Mouse (Mus musculus): ENCODE results near the gene Vegfa.

Gene Vegfa

GRCm38 (mm10) chr17:46051356-46051755 lies 19.2 kb upstream of the Vegfa start:
- DNase-seq (ENCODE audit: low read depth, low spot score): no peak

- no peak for DNase-seq (ENCODE audit: low read depth, low spot score)
Measured at GRCm38 (mm10) chr17:46049567-46049966, 17.4 kb upstream of the Vegfa start.

DNA sequence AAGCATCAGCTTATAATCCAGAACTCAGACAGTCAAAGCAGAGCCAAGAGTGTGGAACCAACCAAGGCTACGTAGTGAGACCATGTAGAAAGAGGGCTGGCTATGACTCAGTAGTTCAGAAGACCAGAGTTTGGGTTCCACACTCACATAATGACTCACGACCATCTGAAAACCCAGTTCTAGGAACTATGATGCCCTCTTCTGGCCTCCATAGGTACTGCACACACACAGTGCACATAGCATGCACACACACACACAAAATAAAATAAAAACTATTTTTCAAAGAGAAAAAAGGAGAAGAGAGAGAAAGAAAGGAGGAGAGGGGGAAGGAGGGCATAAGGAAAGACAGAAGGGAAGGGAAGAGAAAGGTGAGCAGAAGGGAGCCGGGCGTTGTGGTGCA lies 16.0 kb upstream of the Vegfa start:
- DNase-seq (ENCODE audit: low read depth, low spot score): no peak

- no peak for DNase-seq (ENCODE audit: low read depth, low spot score)
Measured at GRCm38 (mm10) chr17:46045742-46046141, 13.6 kb upstream of the Vegfa start.

GRCm38 (mm10) chr17:46044953-46045352 lies 12.8 kb upstream of the Vegfa start:
- no peak for DNase-seq (ENCODE audit: low read depth, low spot score)

DNA sequence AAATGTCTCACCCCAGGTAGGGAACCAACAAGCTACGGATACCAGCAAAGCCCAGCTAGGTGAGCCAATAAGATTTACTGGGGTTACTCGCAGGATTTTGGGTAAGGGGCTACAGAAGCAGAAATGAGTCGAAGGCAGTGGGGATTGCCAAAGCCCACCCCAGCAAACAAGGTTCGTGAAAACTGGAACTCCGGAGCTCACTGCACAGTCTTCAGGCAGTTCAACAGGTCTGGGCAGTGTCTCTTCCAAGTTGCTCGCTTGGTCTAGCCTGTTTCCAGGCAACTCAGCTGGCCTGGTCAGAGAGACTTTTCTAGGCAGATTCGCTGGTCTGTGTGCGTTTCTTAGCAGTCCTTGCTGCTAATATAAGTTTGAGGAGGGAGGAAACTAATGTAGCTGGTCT lies 10.0 kb upstream of the Vegfa start:
- no peak for DNase-seq (ENCODE audit: low read depth, low spot score)

DNA sequence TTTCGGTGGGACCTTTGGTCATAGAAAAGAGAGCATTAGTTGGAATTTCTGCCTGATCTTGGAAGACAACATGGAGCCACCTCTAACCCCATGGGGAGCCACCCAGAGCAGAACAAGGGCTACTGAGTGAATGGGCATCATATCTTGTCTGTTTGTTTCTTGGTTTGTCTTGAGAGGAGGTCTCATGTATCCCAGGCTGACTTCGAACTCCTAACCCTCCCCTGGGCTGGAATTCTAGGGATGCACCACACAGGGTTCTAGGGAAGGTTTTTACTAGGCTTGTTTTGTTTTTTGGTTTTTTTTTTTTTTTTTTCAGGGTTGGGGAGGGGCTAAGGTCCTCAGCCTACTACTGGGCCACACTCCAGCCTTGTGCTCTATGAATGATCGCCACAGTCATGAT lies 9.5 kb upstream of the Vegfa start:
- no peak for DNase-seq (ENCODE audit: low read depth, low spot score)

GRCm38 (mm10) chr17:46041223-46041622 lies 9.1 kb upstream of the Vegfa start:
- no peak for DNase-seq (ENCODE audit: low read depth, low spot score)

GRCm38 (mm10) chr17:46040561-46040960 lies 8.4 kb upstream of the Vegfa start:
- DNase-seq (ENCODE audit: low read depth, low spot score): no peak

GRCm38 (mm10) chr17:46038906-46039305 lies 6.7 kb upstream of the Vegfa start:
- DNase-seq (ENCODE audit: low read depth, low spot score): no peak

DNA sequence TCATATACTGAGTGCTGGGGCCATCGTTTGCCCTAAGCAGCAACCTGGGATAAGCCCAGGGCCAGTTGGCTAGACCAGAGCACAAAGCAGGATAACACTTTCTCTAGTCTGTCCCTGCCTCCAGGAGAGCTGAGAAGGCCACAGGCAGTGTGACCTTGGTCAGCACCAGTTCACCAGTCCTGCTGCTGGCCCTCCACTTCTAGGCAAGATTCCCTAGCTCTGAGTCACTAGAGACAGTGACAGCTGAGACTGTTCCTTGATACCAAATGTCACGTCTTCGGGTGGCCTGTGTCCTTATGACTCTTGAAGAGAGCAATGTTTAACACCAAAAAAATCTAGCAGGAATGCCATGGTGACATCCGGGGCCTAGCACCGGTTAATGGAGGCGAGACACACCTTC lies 4.2 kb upstream of the Vegfa start:
- no peak for DNase-seq (ENCODE audit: low read depth, low spot score)

DNA sequence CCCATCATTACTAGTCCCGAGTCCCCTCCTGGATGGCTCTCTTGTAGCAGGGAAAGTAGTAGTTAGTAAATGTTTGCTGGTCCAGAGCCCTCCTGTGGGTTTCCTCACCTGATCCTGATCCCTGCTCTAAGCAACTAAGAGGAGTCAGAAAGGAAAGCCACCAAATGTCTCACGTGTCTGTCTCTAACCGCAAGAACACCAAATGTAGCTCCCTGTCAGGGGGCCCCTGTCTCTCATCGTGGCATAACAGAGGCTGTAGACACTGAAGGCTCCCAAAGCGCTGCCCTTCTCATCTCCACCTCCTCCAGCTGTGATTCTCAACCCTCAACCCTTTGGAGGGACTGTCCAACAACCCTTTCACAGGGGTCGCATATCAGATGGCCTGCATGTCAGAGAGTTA lies 1.9 kb upstream of the Vegfa start:
- DNase-seq (ENCODE audit: low read depth, low spot score): no peak

DNA sequence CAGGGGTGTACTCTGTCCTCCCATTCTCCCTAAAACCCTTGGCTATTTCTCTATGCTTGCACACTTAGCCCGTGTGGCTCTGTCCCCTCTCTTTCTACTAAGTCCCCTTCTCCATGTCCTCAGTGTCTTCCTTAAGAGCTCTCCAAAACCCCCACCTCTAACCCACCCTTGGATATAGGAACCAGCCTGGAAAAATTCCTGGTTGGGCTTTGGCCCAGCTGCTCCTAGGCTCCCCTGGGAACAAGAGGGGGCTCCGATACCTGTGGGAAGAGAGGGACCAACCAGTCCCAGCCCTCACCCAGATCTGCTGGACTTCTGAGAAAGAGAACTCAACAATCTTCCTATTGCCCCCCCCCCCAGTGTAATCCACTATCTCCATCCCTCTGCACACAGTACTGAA lies 1.4 kb upstream of the Vegfa start:
- no peak for DNase-seq (ENCODE audit: low read depth, low spot score)

DNA sequence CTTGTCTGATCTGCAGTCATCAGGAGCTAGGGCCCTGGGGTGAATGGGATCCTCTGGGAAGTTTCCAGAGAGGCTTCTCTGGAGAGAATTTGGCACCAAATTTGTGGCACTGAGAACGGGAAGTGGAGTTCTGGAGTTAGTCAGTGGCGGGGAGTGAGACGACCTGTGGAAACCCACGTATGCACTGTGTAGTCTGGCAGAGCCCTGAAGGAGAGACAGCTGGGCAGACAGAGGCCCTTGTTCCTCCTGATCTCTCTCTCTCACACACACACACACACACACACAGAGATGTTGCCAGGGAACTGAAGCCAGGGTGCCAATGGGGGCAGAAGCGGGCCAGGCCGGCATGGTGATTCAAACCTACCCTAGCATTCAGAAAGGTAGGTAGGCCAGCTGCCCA lies 953 bp upstream of the Vegfa start:
- no peak for DNase-seq (ENCODE audit: low read depth, low spot score)

GRCm38 (mm10) chr17:46031621-46032211 lies 453 bp downstream of the Vegfa start:
- DNase-seq (ENCODE audit: low read depth, low spot score): no peak

DNA sequence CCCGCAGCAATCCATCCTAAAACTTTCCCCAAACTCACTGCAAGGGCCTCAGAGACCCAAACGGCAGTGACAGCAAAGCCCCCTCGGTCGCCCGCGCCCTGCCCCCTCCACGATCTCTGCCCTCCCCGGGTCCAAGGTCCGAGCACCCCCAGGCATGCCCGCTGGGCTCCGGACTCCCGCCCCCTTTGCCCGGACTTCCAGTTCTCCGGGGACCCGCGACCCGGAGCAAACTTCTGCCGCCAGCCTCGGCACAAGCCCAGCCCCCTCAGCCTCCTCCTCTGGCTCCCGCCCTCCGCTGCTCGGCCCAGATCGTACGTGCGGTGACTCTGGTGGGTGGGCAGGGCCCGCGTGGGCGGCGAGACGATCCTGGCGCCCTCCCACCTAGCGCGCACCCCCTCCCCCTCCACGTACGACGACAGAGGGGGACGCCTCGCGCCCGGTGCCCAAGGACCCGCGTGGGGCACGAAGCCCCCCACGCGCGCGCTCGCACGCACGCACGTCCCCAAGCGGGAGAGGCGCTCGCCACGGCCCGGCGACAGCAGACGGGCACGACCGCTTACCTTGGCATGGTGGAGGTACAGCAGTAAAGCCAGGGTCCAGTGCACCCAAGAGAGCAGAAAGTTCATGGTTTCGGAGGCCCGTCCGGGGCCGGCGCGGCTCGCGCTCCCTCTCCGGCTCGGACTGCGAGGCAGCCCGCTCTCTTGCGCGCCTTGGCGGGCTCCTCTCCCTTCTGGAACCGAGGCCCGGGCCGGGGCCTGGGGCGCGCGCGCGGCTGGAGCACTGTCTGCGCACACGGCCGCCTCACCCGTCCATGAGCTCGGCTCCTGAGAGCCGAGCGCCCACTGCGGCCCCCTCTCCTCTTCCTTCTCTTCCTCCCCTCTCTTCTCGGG lies 1.2 kb downstream of the Vegfa start:
- no peak for DNase-seq (ENCODE audit: low read depth, low spot score)

GRCm38 (mm10) chr17:46030323-46030730 lies 1.8 kb downstream of the Vegfa start:
- DNase-seq (ENCODE audit: low read depth, low spot score): no peak

- DNase-seq (ENCODE audit: low read depth, low spot score): no peak
Measured at GRCm38 (mm10) chr17:46029554-46030207, 2.5 kb downstream of the Vegfa start.

DNA sequence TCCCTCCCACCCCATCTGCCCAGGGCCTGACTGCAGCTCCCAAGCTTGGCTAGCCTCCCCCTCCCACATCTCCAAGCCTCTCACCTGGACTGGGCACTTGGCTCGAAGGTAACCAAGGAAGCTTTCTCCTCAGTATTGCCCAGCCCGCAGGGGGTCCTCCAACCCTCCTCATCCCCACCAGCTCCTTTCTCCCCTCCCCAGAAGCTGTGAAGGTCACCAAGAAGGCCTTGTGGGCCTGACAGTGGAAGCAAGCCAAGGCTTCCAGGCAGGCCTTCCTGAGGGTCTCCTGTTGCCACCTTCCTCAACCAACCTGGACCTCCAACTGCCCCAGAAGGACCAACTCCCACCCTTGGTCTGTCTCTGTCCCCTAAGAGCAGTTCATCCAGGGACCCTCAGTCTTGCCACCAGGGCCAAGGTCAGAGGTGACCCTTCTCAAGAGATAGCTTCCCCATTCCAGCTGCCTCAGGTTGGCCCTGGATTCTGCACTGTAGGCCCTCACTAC lies 3.1 kb downstream of the Vegfa start:
- no peak for DNase-seq (ENCODE audit: low read depth, low spot score)

DNA sequence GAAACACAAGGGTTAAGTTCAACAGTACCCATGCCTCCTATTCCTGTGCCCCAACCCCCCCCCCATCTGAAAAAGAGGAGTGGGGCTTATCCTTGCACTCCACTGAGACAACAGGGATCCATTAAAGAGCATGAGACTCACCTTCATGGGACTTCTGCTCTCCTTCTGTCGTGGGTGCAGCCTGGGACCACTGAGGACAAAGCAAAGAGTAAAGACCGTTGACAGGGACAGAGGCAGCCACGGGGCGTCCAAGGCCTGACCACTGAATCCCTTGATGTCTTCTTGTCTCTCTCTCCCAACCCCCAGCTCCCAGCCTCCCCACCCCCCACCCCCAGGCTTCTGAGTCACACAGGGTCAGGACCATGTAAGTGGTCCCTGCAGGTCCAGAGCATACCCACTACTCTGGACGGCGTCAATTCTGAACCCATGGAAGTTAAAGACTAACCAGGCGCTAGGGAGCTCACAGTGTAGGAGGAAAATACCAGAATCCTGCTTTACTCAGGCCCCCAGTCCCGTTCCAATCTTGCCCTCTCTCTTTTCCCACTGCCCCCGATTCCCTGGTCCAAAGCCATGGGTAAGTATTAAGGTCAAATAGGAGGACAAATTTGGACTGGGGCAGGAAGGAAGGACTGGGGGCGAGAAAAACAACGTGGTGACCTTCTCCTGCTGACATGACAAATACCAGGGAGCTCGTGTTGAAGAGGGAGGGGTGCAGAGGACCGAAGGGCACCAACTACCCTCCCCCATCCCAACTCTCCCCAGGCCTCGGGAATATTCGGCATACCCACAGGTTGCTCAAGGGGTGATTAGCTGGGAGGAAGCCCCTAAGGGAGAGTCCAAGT lies 3.7 kb downstream of the Vegfa start:
- DNase-seq (ENCODE audit: low read depth, low spot score): no peak

DNA sequence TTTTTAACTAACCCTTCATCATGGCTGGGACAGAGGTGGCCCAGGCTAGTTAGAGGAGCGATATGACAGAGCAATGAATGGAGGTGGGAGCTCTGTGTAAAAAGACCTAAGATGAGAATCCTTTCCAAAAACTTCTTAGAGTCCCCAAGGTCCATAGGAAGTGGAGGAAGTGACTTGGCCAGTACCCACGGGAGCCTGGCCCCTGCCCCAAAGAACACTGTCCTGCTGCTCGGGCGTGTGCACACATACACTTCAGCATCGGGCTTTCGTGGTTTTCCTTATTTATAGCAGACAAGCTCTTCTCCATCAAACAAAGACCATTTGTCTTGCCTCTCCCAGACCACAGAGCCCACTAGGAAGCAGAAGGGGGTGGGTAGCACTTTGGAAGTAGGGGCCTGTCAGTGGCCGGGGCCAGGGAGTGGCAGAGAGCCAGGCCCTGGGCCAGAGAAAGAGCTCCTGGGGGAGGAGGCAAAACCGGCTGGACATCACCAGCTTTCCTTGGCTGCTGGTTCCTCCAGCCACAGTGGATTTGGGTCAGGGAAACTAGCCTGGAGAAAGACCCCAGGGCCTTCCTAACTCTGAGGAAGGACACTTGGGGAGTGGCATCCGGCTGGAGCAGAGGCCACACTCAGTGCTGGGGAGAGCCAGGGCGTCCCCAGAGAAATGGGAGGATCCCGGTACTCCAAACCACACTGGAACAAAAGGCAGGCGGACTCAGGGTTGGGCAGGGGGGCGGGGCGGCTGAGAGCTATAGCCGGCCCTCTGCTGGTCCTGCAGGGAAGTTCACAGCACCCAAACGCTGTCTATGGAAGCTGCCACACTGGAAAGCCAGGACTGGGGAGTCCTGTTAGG lies 4.9 kb downstream of the Vegfa start:
- DNase-seq (ENCODE audit: low read depth, low spot score): no peak

Data from telencephalon, adult 2 months (tissue).